Mouse (Mus musculus): ENCODE results near the gene Slamf9. TPM values are rescaled to one million over a fixed set of nuclear protein-coding genes. Genes with fewer than 3 reads are reported as not detected.
A peak's percentile ranks its signal among the peaks of the same experiment; 100 is the strongest.

Gene Slamf9
- polyA plus RNA-seq, 1 experiment from 2014 or later, result 1.5 TPM

DNA sequence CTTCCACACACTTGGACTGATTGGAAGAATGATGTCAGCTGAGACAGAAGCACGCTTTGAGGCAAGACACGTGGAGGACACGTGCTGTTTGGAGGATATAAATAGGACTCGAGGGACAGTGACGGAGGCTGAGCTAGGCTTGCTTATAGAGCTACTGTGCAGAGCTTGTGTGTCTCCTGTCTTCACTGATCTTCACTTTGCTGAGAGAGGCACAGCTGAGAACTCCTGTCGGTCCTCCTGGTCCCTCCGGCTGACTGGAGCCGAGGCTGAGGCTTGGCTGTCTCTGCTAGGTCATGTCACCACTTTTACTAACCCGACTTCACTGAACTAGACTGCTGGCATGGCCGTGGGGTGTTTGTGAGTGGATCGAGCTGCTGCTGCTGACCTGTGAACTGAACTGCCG lies 48.5 kb downstream of the Slamf9 start:
- peak overlapping the region in 1 of 2 experiments; percentile 26; a peak in 1 of 4 replicates for H3K27ac ChIP-seq (replicated peaks in 1 of 2; ENCODE audit: control insufficient read depth in 1 of 2, insufficient read depth in 1 of 2, low read depth in 2 of 2, low read length in 2 of 2)
- ATAC-seq (ENCODE audit: insufficient number of reproducible peaks, insufficient read depth, low FRiP score, low read depth), result no peak

DNA sequence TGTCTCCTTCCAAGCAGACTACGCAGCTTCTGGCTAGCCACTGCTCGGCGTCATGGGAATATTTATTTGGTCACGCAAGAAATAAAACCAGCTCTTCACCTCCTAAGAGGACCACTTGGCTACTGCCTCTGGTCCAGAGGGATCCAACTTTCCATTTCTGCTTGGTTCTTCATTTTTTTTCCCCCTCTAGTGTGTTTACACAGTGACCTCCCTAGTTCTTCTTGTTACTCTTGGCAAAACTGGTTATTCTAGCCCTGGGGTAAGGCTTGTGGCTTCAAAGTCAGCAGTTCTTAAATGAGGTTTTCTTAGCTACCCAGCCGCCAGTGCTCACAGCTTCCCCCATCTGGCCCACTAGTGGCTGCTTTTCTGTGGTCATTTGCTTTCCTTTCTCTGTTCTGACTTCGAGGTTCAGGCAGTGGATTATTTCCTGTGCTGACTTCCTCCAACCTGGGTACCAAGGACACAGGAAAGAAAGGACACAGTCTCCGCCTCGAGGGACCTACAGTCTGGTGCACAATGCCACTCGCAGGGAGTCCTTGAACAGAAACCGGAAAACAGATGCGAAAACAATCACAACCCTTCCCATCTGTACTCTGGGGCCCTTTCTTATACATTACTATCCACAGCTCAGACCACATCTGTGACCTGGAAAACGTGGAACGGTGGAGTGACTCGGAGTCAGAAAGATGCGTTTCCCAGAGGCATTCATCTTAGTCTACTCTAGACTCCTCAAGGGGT lies 50.0 kb downstream of the Slamf9 start:
- Histone ChIP-seq H3K4me3 (ENCODE audit: control insufficient read depth in 1 of 2, insufficient read depth in 1 of 2, low read depth in 1 of 2, low read length in 2 of 2) (no peak overlapping the region), H3K4me2 (ENCODE audit: low read length) (peak overlapping the region; percentile 60), H3K9me3 (ENCODE audit: control insufficient read depth, low read length) (peaks cover 4% of the 10 kb centered on the region; the same call in 1 of the 2 replicates), H3K27me3 (ENCODE audit: control insufficient read depth, insufficient read depth, low read length) (peaks cover 12% of the 10 kb centered on the region; the same call in 1 of the 2 replicates), H3K9ac (ENCODE audit: low read length) (peak overlapping the region; percentile 40; the same call in 1 of the 2 replicates), H3K27ac (replicated peaks in 1 of 2; ENCODE audit: control insufficient read depth in 1 of 2, insufficient read depth in 1 of 2, low read depth in 2 of 2, low read length in 2 of 2) (peak overlapping the region; percentile 88 to 90), H3K4me1 (ENCODE audit: control insufficient read depth in 2 of 2, insufficient read depth in 2 of 2, low read length in 2 of 2) (peaks cover 15 to 18% of the 10 kb centered on the region in 2 experiments; a peak in 3 of 4 replicates), H3K36me3 (ENCODE audit: control insufficient read depth, insufficient read depth, low read length) (no peaks in the 10 kb centered on the region)
- 47% methylated on average over 15 of the region's 15 CpGs for WGBS
- ATAC-seq (ENCODE audit: insufficient number of reproducible peaks, insufficient read depth, low FRiP score, low read depth), result peak; percentile 35

More for the DNA sequence above, 48.5 kb downstream of the Slamf9 start:
- H3K4me3 ChIP-seq (ENCODE audit: control insufficient read depth in 1 of 2, insufficient read depth in 1 of 2, low read depth in 1 of 2, low read length in 2 of 2), result no peak overlapping the region
- peaks cover 12% of the 10 kb centered on the region; the same call in 1 of the 2 replicates for H3K27me3 ChIP-seq (ENCODE audit: control insufficient read depth, insufficient read depth, low read length)
- no peaks in the 10 kb centered on the region for H3K36me3 ChIP-seq (ENCODE audit: control insufficient read depth, insufficient read depth, low read length)
- peaks cover 4% of the 10 kb centered on the region; the same call in 1 of the 2 replicates for H3K9me3 ChIP-seq (ENCODE audit: control insufficient read depth, low read length)
- H3K4me1 ChIP-seq (ENCODE audit: control insufficient read depth in 2 of 2, insufficient read depth in 2 of 2, low read length in 2 of 2), result peaks cover 17 to 18% of the 10 kb centered on the region in 2 experiments; a peak in 3 of 4 replicates
- H3K9ac ChIP-seq (ENCODE audit: low read length), result no peak overlapping the region
- 33% methylated on average over 12 of the region's 12 CpGs for WGBS
- H3K4me2 ChIP-seq (ENCODE audit: low read length), result no peak overlapping the region

DNA sequence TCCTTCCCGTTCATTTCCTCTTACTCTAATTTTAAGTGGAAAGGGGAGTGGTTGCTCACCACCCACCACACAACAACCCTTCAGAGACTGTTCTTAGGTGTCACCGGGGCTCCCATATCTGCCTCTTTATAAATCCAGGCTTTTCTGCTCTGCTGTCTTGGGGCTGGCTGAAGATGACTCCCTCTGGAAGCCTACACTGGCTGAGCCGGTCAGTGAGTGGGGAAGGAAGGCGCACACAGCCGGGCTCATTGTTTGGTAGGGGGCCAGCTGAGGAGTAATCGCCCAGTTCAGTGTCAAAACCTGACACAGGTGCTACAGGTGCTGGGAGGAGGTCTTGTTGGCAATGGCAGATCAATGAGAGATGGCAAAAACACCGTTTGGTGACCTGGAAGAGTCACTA lies 50.8 kb downstream of the Slamf9 start:
- no peaks in the 10 kb centered on the region for H3K36me3 ChIP-seq (ENCODE audit: control insufficient read depth, insufficient read depth, low read length)
- WGBS, result 47% methylated on average over 7 of the region's 7 CpGs
- peak overlapping the region; percentile 40 for H3K9ac ChIP-seq (ENCODE audit: low read length)
- H3K27ac ChIP-seq (replicated peaks in 1 of 2; ENCODE audit: control insufficient read depth in 1 of 2, insufficient read depth in 1 of 2, low read depth in 2 of 2, low read length in 2 of 2), result peak overlapping the region; percentile 88 to 90
- peaks cover 4% of the 10 kb centered on the region; the same call in 1 of the 2 replicates for H3K9me3 ChIP-seq (ENCODE audit: control insufficient read depth, low read length)
- H3K27me3 ChIP-seq (ENCODE audit: control insufficient read depth, insufficient read depth, low read length), result peaks cover 12% of the 10 kb centered on the region; the same call in 1 of the 2 replicates
- peak overlapping the region; percentile 60 for H3K4me2 ChIP-seq (ENCODE audit: low read length)
- ATAC-seq (ENCODE audit: insufficient number of reproducible peaks, insufficient read depth, low FRiP score, low read depth), result no peak
- peaks cover 18 to 22% of the 10 kb centered on the region in 2 experiments; a peak in 3 of 4 replicates for H3K4me1 ChIP-seq (ENCODE audit: control insufficient read depth in 2 of 2, insufficient read depth in 2 of 2, low read length in 2 of 2)
- H3K4me3 ChIP-seq (ENCODE audit: control insufficient read depth in 1 of 2, insufficient read depth in 1 of 2, low read depth in 1 of 2, low read length in 2 of 2), result peak overlapping the region; percentile 2 to 21; a peak in 2 of 4 replicates

GRCm38 (mm10) chr1:172526380-172527081 lies 51.4 kb downstream of the Slamf9 start:
- H3K4me3 ChIP-seq (ENCODE audit: control insufficient read depth in 1 of 2, insufficient read depth in 1 of 2, low read depth in 1 of 2, low read length in 2 of 2), result peak overlapping the region; percentile 20 to 22; a peak in 3 of 4 replicates

GRCm38 (mm10) chr1:172527431-172527830 lies 52.3 kb downstream of the Slamf9 start:
- Histone ChIP-seq H3K4me3 (ENCODE audit: control insufficient read depth in 1 of 2, insufficient read depth in 1 of 2, low read depth in 1 of 2, low read length in 2 of 2) (no peak overlapping the region), H3K9me3 (ENCODE audit: control insufficient read depth, low read length) (peaks cover 4% of the 10 kb centered on the region; the same call in 1 of the 2 replicates), H3K27ac (replicated peaks in 1 of 2; ENCODE audit: control insufficient read depth in 1 of 2, insufficient read depth in 1 of 2, low read depth in 2 of 2, low read length in 2 of 2) (peak overlapping the region; percentile 88 to 90), H3K9ac (ENCODE audit: low read length) (no peak overlapping the region), H3K4me2 (ENCODE audit: low read length) (no peak overlapping the region), H3K27me3 (ENCODE audit: control insufficient read depth, insufficient read depth, low read length) (peaks cover 18% of the 10 kb centered on the region), H3K4me1 (ENCODE audit: control insufficient read depth in 2 of 2, insufficient read depth in 2 of 2, low read length in 2 of 2) (peaks cover 17 to 25% of the 10 kb centered on the region in 2 experiments), H3K36me3 (ENCODE audit: control insufficient read depth, insufficient read depth, low read length) (no peaks in the 10 kb centered on the region)
- no peak for ATAC-seq (ENCODE audit: insufficient number of reproducible peaks, insufficient read depth, low FRiP score, low read depth)
- 88% methylated on average over 10 of the region's 10 CpGs for whole genome bisulfite sequencing

More at GRCm38 (mm10) chr1:172526380-172527081, 51.4 kb downstream of the Slamf9 start:
- H3K27me3 ChIP-seq (ENCODE audit: control insufficient read depth, insufficient read depth, low read length), result peaks cover 12% of the 10 kb centered on the region; the same call in 1 of the 2 replicates
- H3K9me3 ChIP-seq (ENCODE audit: control insufficient read depth, low read length), result peaks cover 4% of the 10 kb centered on the region; the same call in 1 of the 2 replicates
- H3K27ac ChIP-seq (replicated peaks in 1 of 2; ENCODE audit: control insufficient read depth in 1 of 2, insufficient read depth in 1 of 2, low read depth in 2 of 2, low read length in 2 of 2), result peak overlapping the region; percentile 88 to 90
- 24% methylated on average over 23 of the region's 23 CpGs for WGBS
- H3K36me3 ChIP-seq (ENCODE audit: control insufficient read depth, insufficient read depth, low read length), result no peaks in the 10 kb centered on the region
- peak overlapping the region; percentile 40 for H3K9ac ChIP-seq (ENCODE audit: low read length)
- ATAC-seq (ENCODE audit: insufficient number of reproducible peaks, insufficient read depth, low FRiP score, low read depth), result peak; percentile 54
- peaks cover 13 to 18% of the 10 kb centered on the region in 2 experiments; a peak in 3 of 4 replicates for H3K4me1 ChIP-seq (ENCODE audit: control insufficient read depth in 2 of 2, insufficient read depth in 2 of 2, low read length in 2 of 2)
- peak overlapping the region; percentile 60 for H3K4me2 ChIP-seq (ENCODE audit: low read length)

Other genes with a start within 250 kb of the Slamf9 start
- 0.23 and 0.26 TPM in 2 replicates for gene Atp1a4, start 216.9 kb upstream of the Slamf9 start, polyA plus RNA-seq (2014; fragmentation: Nextera tagmentation; extraction: Ambion mirVana)
- gene Igsf8, start 213.7 kb upstream of the Slamf9 start, polyA plus RNA-seq (2014; fragmentation: Nextera tagmentation; extraction: Ambion mirVana), result 20.7 and 24.7 TPM in 2 replicates
- 5.3 and 7.3 TPM in 2 replicates for gene Atp1a2, start 177.3 kb upstream of the Slamf9 start, polyA plus RNA-seq (2014; fragmentation: Nextera tagmentation; extraction: Ambion mirVana)
- not detected in 2 replicates for gene Kcnj9, start 146.0 kb upstream of the Slamf9 start, polyA plus RNA-seq (2014; fragmentation: Nextera tagmentation; extraction: Ambion mirVana)
- gene Kcnj10, start 134.1 kb upstream of the Slamf9 start, polyA plus RNA-seq (2014; fragmentation: Nextera tagmentation; extraction: Ambion mirVana), result not detected in 2 replicates
- gene Pigm, start 98.8 kb upstream of the Slamf9 start, polyA plus RNA-seq (2014; fragmentation: Nextera tagmentation; extraction: Ambion mirVana), result 5.6 and 6.3 TPM in 2 replicates
- gene Igsf9, start 6.4 kb downstream of the Slamf9 start, polyA plus RNA-seq (2014; fragmentation: Nextera tagmentation; extraction: Ambion mirVana), result 2.0 and 5.0 TPM in 2 replicates
- gene Tagln2, start 24.7 kb downstream of the Slamf9 start, polyA plus RNA-seq (2014; fragmentation: Nextera tagmentation; extraction: Ambion mirVana), result 187 and 196 TPM in 2 replicates
- gene Cfap45, start 45.4 kb downstream of the Slamf9 start, polyA plus RNA-seq (2014; fragmentation: Nextera tagmentation; extraction: Ambion mirVana), result 2.0 and 2.6 TPM in 2 replicates
- gene Vsig8, start 80.6 kb downstream of the Slamf9 start, polyA plus RNA-seq (2014; fragmentation: Nextera tagmentation; extraction: Ambion mirVana), result 0.22 and 0.23 TPM in 2 replicates
- gene Slamf8, start 115.2 kb downstream of the Slamf9 start, polyA plus RNA-seq (2014; fragmentation: Nextera tagmentation; extraction: Ambion mirVana), result 0.12 TPM in 1 of 2 replicates, not detected in the other
- not detected in 2 replicates for gene Fcrl6, start 127.2 kb downstream of the Slamf9 start, polyA plus RNA-seq (2014; fragmentation: Nextera tagmentation; extraction: Ambion mirVana)
- 13.6 and 13.7 TPM in 2 replicates for gene Dusp23, start 157.6 kb downstream of the Slamf9 start, polyA plus RNA-seq (2014; fragmentation: Nextera tagmentation; extraction: Ambion mirVana)
- gene Crp, start 222.7 kb downstream of the Slamf9 start, polyA plus RNA-seq (2014; fragmentation: Nextera tagmentation; extraction: Ambion mirVana), result not detected in 2 replicates

Data from heart, embryonic 14.5 days (tissue).